Mouse (Mus musculus): ENCODE data around the gene Specc1. TPM values are rescaled to one million over a fixed set of nuclear protein-coding genes. Genes with fewer than 3 reads are reported as not detected.

Specc1 gene
- polyA plus RNA-seq, 1 experiment: 79.7 TPM

- Histone ChIP-seq H3K27ac (ENCODE audit: insufficient read depth, low read length) (no peak overlapping the region), H3K4me3 (replicated peaks; ENCODE audit: insufficient read depth, low read depth, low read length) (no peak overlapping the region), H3K4me1 (ENCODE audit: control insufficient read depth, insufficient read depth, low read length) (no peaks in the 10 kb centered on the region; the same call in 1 of the 2 replicates), H3K27me3 (ENCODE audit: control insufficient read depth, insufficient read depth, low read length) (no peaks in the 10 kb centered on the region)
- DNase-seq: no peak
- TF ChIP-seq POLR2A (IDR thresholded peaks at IDR 0.05; ENCODE audit: borderline replicate concordance, insufficient read depth, low read length) (no peak), CTCF (IDR thresholded peaks at IDR 0.05; ENCODE audit: borderline replicate concordance, insufficient read depth, low read depth, low read length) (no peak)
- 54% methylated on average over 9 of the region's 9 CpGs for WGBS
Measured at GRCm38 (mm10) chr11:62053928-62054327, 97.4 kb downstream of the Specc1 start.

- H3K27me3 ChIP-seq (ENCODE audit: control insufficient read depth, insufficient read depth, low read length): no peaks in the 10 kb centered on the region
- no peak overlapping the region for H3K4me3 ChIP-seq (replicated peaks; ENCODE audit: insufficient read depth, low read depth, low read length)
- no peak for DNase-seq
- H3K27ac ChIP-seq (ENCODE audit: insufficient read depth, low read length): no peak overlapping the region
- peaks cover 10% of the 10 kb centered on the region for H3K4me1 ChIP-seq (ENCODE audit: control insufficient read depth, insufficient read depth, low read length)
- WGBS: 48% methylated on average over 1 of the region's 1 CpGs
- TF ChIP-seq POLR2A (IDR thresholded peaks at IDR 0.05; ENCODE audit: borderline replicate concordance, insufficient read depth, low read length) (no peak), CTCF (IDR thresholded peaks at IDR 0.05; ENCODE audit: borderline replicate concordance, insufficient read depth, low read depth, low read length) (no peak)
Measured at GRCm38 (mm10) chr11:62064565-62064964, 108.0 kb downstream of the Specc1 start.

- peaks cover 13% of the 10 kb centered on the region for H3K4me1 ChIP-seq (ENCODE audit: control insufficient read depth, insufficient read depth, low read length)
- DNase-seq: no peak
- TF ChIP-seq CTCF (IDR thresholded peaks at IDR 0.05; ENCODE audit: borderline replicate concordance, insufficient read depth, low read depth, low read length): no peak
- no peak for TF ChIP-seq POLR2A (IDR thresholded peaks at IDR 0.05; ENCODE audit: borderline replicate concordance, insufficient read depth, low read length)
- H3K27me3 ChIP-seq (ENCODE audit: control insufficient read depth, insufficient read depth, low read length): no peaks in the 10 kb centered on the region
- no peak overlapping the region for H3K4me3 ChIP-seq (replicated peaks; ENCODE audit: insufficient read depth, low read depth, low read length)
- H3K27ac ChIP-seq (ENCODE audit: insufficient read depth, low read length): no peak overlapping the region
- WGBS: 72% methylated on average over 6 of the region's 6 CpGs
Measured at GRCm38 (mm10) chr11:62065655-62066054, 109.1 kb downstream of the Specc1 start.

GRCm38 (mm10) chr11:62069554-62069953 is 113.0 kb downstream of the Specc1 start:
- peak overlapping the region; percentile 21 for H3K27ac ChIP-seq (ENCODE audit: insufficient read depth, low read length)
- DNase-seq: peak; percentile 49 to 66

GRCm38 (mm10) chr11:62070206-62070605 is 113.6 kb downstream of the Specc1 start:
- no peak for TF ChIP-seq CTCF (IDR thresholded peaks at IDR 0.05; ENCODE audit: borderline replicate concordance, insufficient read depth, low read depth, low read length)
- no peak for TF ChIP-seq POLR2A (IDR thresholded peaks at IDR 0.05; ENCODE audit: borderline replicate concordance, insufficient read depth, low read length)
- Histone ChIP-seq H3K27ac (ENCODE audit: insufficient read depth, low read length) (peak overlapping the region; percentile 21), H3K4me3 (replicated peaks; ENCODE audit: insufficient read depth, low read depth, low read length) (no peak overlapping the region), H3K27me3 (ENCODE audit: control insufficient read depth, insufficient read depth, low read length) (no peaks in the 10 kb centered on the region), H3K4me1 (ENCODE audit: control insufficient read depth, insufficient read depth, low read length) (peaks cover 14% of the 10 kb centered on the region)
- WGBS: 14% methylated on average over 7 of the region's 7 CpGs
- DNase-seq: peak; percentile 64 to 87

More at GRCm38 (mm10) chr11:62069554-62069953, 113.0 kb downstream of the Specc1 start:
- H3K4me1 ChIP-seq (ENCODE audit: control insufficient read depth, insufficient read depth, low read length): peaks cover 14% of the 10 kb centered on the region
- no peaks in the 10 kb centered on the region for H3K27me3 ChIP-seq (ENCODE audit: control insufficient read depth, insufficient read depth, low read length)
- TF ChIP-seq POLR2A (IDR thresholded peaks at IDR 0.05; ENCODE audit: borderline replicate concordance, insufficient read depth, low read length) (no peak), CTCF (IDR thresholded peaks at IDR 0.05; ENCODE audit: borderline replicate concordance, insufficient read depth, low read depth, low read length) (no peak)
- no peak overlapping the region for H3K4me3 ChIP-seq (replicated peaks; ENCODE audit: insufficient read depth, low read depth, low read length)
- 8% methylated on average over 2 of the region's 2 CpGs for WGBS

GRCm38 (mm10) chr11:62072406-62072805 is 115.8 kb downstream of the Specc1 start:
- no peak overlapping the region for H3K4me3 ChIP-seq (replicated peaks; ENCODE audit: insufficient read depth, low read depth, low read length)
- H3K27me3 ChIP-seq (ENCODE audit: control insufficient read depth, insufficient read depth, low read length): no peaks in the 10 kb centered on the region
- peaks cover 20% of the 10 kb centered on the region for H3K4me1 ChIP-seq (ENCODE audit: control insufficient read depth, insufficient read depth, low read length)
- no peak for DNase-seq
- H3K27ac ChIP-seq (ENCODE audit: insufficient read depth, low read length): no peak overlapping the region
- 80% methylated on average over 3 of the region's 3 CpGs for WGBS
- no peak for TF ChIP-seq CTCF (IDR thresholded peaks at IDR 0.05; ENCODE audit: borderline replicate concordance, insufficient read depth, low read depth, low read length)
- no peak for TF ChIP-seq POLR2A (IDR thresholded peaks at IDR 0.05; ENCODE audit: borderline replicate concordance, insufficient read depth, low read length)

- DNase-seq: no peak
- no peak overlapping the region for H3K4me3 ChIP-seq (replicated peaks; ENCODE audit: insufficient read depth, low read depth, low read length)
- H3K27ac ChIP-seq (ENCODE audit: insufficient read depth, low read length): no peak overlapping the region
- no peak for TF ChIP-seq CTCF (IDR thresholded peaks at IDR 0.05; ENCODE audit: borderline replicate concordance, insufficient read depth, low read depth, low read length)
- no peak for TF ChIP-seq POLR2A (IDR thresholded peaks at IDR 0.05; ENCODE audit: borderline replicate concordance, insufficient read depth, low read length)
- no peaks in the 10 kb centered on the region for H3K27me3 ChIP-seq (ENCODE audit: control insufficient read depth, insufficient read depth, low read length)
- H3K4me1 ChIP-seq (ENCODE audit: control insufficient read depth, insufficient read depth, low read length): peaks cover 17% of the 10 kb centered on the region
- WGBS: 61% methylated on average over 7 of the region's 7 CpGs
Measured at GRCm38 (mm10) chr11:62073575-62074140, 117.1 kb downstream of the Specc1 start.

GRCm38 (mm10) chr11:62074578-62074977 is 118.0 kb downstream of the Specc1 start:
- Histone ChIP-seq H3K27me3 (ENCODE audit: control insufficient read depth, insufficient read depth, low read length) (no peaks in the 10 kb centered on the region), H3K4me1 (ENCODE audit: control insufficient read depth, insufficient read depth, low read length) (peaks cover 11% of the 10 kb centered on the region), H3K27ac (ENCODE audit: insufficient read depth, low read length) (no peak overlapping the region), H3K4me3 (replicated peaks; ENCODE audit: insufficient read depth, low read depth, low read length) (no peak overlapping the region)
- no peak for TF ChIP-seq CTCF (IDR thresholded peaks at IDR 0.05; ENCODE audit: borderline replicate concordance, insufficient read depth, low read depth, low read length)
- TF ChIP-seq POLR2A (IDR thresholded peaks at IDR 0.05; ENCODE audit: borderline replicate concordance, insufficient read depth, low read length): no peak
- 88% methylated on average over 8 of the region's 8 CpGs for WGBS
- DNase-seq: no peak
